Mouse (Mus musculus) stomach, embryonic 15.5 days (tissue): ENCODE results near the gene Efhc1. TPM values are rescaled to one million over a fixed set of nuclear protein-coding genes. Genes with fewer than 3 reads are reported as not detected.

ENCODE experiments used
- ATAC-seq: fragments of 200-750 bp; cut with Nextera tagmentation; 2 replicates; pipeline ENCODE4 v1.8.0; 2017; ENCODE audit warnings: low read depth, moderate number of reproducible peaks, moderate TSS enrichment; ENCODE audit not compliant: insufficient read depth, low FRiP score
- H3K27ac ChIP-seq: fragments of 300-500 bp; sonication (generic); 2 replicates; pipeline ENCODE4 v1.5.1; 2015; ENCODE audit warnings: mild to moderate bottlenecking, inconsistent platforms
- H3K27me3 ChIP-seq: fragments of 300-500 bp; sonication (generic); replicated peaks from 2 replicates; pipeline ENCODE4 v1.6.1; 2015; ENCODE audit warnings: inconsistent platforms
- H3K36me3 ChIP-seq: fragments of 300-500 bp; sonication (generic); 2 replicates; pipeline ENCODE4 v1.6.1; 2015; ENCODE audit warnings: inconsistent platforms
- H3K4me1 ChIP-seq: fragments of 300-500 bp; sonication (generic); 2 replicates; pipeline ENCODE4 v1.6.1; 2015; ENCODE audit warnings: inconsistent platforms
- H3K4me2 ChIP-seq: fragments of 300-500 bp; sonication (generic); 2 replicates; pipeline ENCODE4 v1.6.1; 2015; ENCODE audit warnings: mild to moderate bottlenecking, inconsistent platforms
- H3K4me3 ChIP-seq: fragments of 300-500 bp; sonication (generic); replicated peaks from 2 replicates; pipeline ENCODE4 v1.5.1; 2015; ENCODE audit warnings: inconsistent platforms
- H3K9ac ChIP-seq: fragments of 300-500 bp; sonication (generic); 2 replicates; pipeline ENCODE4 v1.6.1; 2015; ENCODE audit warnings: inconsistent platforms
- H3K9me3 ChIP-seq: fragments of 300-500 bp; sonication (generic); 2 replicates; pipeline ENCODE4 v1.6.1; 2016; ENCODE audit warnings: inconsistent platforms
- WGBS: fragments of 180-500 bp; shearing (Covaris S2); methylation state at CpG from one replicate; pipeline ENCODE4 v1.1.7; 2015; 5-methylcytosine and 5-hydroxymethylcytosine counted together
- polyA plus RNA-seq: library from polyadenylated mRNA; unstranded; fragments of >200 nt; fragmentation: Nextera tagmentation; extraction: Ambion mirVana; gene quantifications from 2 replicates; pipeline ENCODE4 v1.2.1, GENCODE M21; 2015

The Efhc1 gene
- polyA plus RNA-seq, 1 experiment from 2014 or later: 2.5 TPM

GRCm38 (mm10) chr1:20951799-20952198 lies 373 bp downstream of the Efhc1 start:
- WGBS: 6% methylated on average over 16 of the region's 16 CpGs
- no peak for ATAC-seq
- no peaks in the 10 kb centered on the region for H3K27me3 ChIP-seq
- peak overlapping the region; percentile 32; the same call in 1 of the 2 replicates for H3K9ac ChIP-seq
- peak overlapping the region; percentile 58 for H3K4me3 ChIP-seq
- H3K9me3 ChIP-seq: no peaks in the 10 kb centered on the region
- H3K27ac ChIP-seq: peak overlapping the region; percentile 60; the same call in 1 of the 2 replicates
- 0 out of 2 replicates have a peak, but pooled peaks cover 5% of the 10 kb centered on the region for H3K4me1 ChIP-seq
- peak overlapping the region; percentile 60 for H3K4me2 ChIP-seq
- H3K36me3 ChIP-seq: no peaks in the 10 kb centered on the region

DNA sequence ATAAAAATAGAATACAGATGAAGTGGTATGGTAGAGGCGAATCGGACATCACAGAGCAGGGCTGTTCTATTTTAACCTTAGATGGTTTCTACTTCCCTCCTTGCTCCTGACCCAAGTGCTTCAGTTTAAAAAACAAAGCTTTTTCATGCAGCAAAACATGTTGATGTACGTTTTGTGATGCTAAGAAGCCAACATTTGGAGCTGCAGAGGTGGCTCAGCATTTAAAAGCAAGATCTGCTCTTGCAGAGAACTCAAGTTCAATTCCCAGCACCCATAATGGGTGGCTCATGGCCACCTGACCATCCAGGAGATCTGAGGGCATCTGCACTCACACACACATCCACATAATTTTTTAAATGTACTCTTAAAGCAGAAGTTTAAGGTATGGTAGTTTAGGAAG lies 3.5 kb downstream of the Efhc1 start:
- Histone ChIP-seq H3K4me2 (no peak overlapping the region), H3K27me3 (no peaks in the 10 kb centered on the region), H3K4me1 (0 out of 2 replicates have a peak, but pooled peaks cover 5% of the 10 kb centered on the region), H3K9me3 (no peaks in the 10 kb centered on the region), H3K36me3 (no peaks in the 10 kb centered on the region), H3K27ac (no peak overlapping the region), H3K4me3 (no peak overlapping the region), H3K9ac (no peak overlapping the region)
- 83% methylated on average over 3 of the region's 3 CpGs for WGBS
- ATAC-seq: no peak

GRCm38 (mm10) chr1:20969642-20970041 lies 18.2 kb downstream of the Efhc1 start:
- Histone ChIP-seq H3K4me1 (no peaks in the 10 kb centered on the region), H3K4me2 (no peak overlapping the region), H3K9me3 (no peaks in the 10 kb centered on the region), H3K4me3 (no peak overlapping the region), H3K36me3 (no peaks in the 10 kb centered on the region), H3K27ac (no peak overlapping the region), H3K9ac (no peak overlapping the region), H3K27me3 (no peaks in the 10 kb centered on the region)
- ATAC-seq: no peak
- WGBS: 77% methylated on average over 2 of the region's 2 CpGs

GRCm38 (mm10) chr1:20973389-20973788 lies 22.0 kb downstream of the Efhc1 start:
- ATAC-seq: no peak
- Histone ChIP-seq H3K9ac (no peak overlapping the region), H3K36me3 (no peaks in the 10 kb centered on the region), H3K27ac (no peak overlapping the region), H3K4me3 (no peak overlapping the region), H3K4me1 (no peaks in the 10 kb centered on the region), H3K4me2 (no peak overlapping the region), H3K9me3 (no peaks in the 10 kb centered on the region), H3K27me3 (no peaks in the 10 kb centered on the region)
- 90% methylated on average over 6 of the region's 6 CpGs for WGBS

- H3K4me2 ChIP-seq: no peak overlapping the region
- no peak overlapping the region for H3K4me3 ChIP-seq
- H3K27ac ChIP-seq: no peak overlapping the region
- no peaks in the 10 kb centered on the region for H3K36me3 ChIP-seq
- H3K27me3 ChIP-seq: no peaks in the 10 kb centered on the region
- H3K9ac ChIP-seq: no peak overlapping the region
- H3K4me1 ChIP-seq: no peaks in the 10 kb centered on the region
- no peaks in the 10 kb centered on the region for H3K9me3 ChIP-seq
- 63% methylated on average over 9 of the region's 9 CpGs for WGBS
- ATAC-seq: no peak
These were observed 23.1 kb downstream of the Efhc1 start for GRCm38 (mm10) chr1:20974341-20975135.

GRCm38 (mm10) chr1:20980553-20980952 lies 29.1 kb downstream of the Efhc1 start:
- Histone ChIP-seq H3K4me2 (no peak overlapping the region), H3K9me3 (no peaks in the 10 kb centered on the region), H3K27ac (no peak overlapping the region), H3K27me3 (no peaks in the 10 kb centered on the region), H3K36me3 (no peaks in the 10 kb centered on the region), H3K9ac (no peak overlapping the region), H3K4me3 (no peak overlapping the region), H3K4me1 (no peaks in the 10 kb centered on the region)
- WGBS: 69% methylated on average over 1 of the region's 1 CpGs
- ATAC-seq: no peak

DNA sequence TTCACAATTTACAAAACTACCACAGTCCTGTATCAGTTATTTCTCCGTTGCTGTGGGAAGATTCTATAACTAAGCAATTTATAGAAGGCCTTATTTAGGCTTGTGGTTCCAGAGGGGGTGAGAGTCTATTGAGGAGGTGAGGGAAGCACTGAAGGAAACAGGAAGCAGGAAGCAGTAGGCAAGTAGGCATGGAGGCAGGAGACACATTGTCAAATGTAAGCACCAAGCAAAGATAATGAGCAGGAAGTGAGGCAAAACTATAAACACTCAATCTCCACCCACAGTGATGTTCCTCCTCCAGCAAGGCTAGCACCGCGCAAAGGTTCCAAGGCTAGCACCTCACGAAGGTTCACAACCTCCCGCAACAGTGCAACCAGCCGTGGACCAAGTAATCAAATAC lies 30.3 kb downstream of the Efhc1 start:
- Histone ChIP-seq H3K27me3 (no peaks in the 10 kb centered on the region), H3K27ac (no peak overlapping the region), H3K36me3 (no peaks in the 10 kb centered on the region), H3K9ac (no peak overlapping the region), H3K4me1 (no peaks in the 10 kb centered on the region), H3K4me2 (no peak overlapping the region), H3K4me3 (no peak overlapping the region), H3K9me3 (no peaks in the 10 kb centered on the region)
- WGBS: 88% methylated on average over 6 of the region's 6 CpGs
- no peak for ATAC-seq

- Histone ChIP-seq H3K4me2 (no peak overlapping the region), H3K27ac (no peak overlapping the region), H3K4me3 (no peak overlapping the region), H3K9ac (no peak overlapping the region), H3K4me1 (no peaks in the 10 kb centered on the region), H3K9me3 (no peaks in the 10 kb centered on the region), H3K27me3 (no peaks in the 10 kb centered on the region), H3K36me3 (no peaks in the 10 kb centered on the region)
- 74% methylated on average over 2 of the region's 2 CpGs for WGBS
- ATAC-seq: no peak
These were observed 32.7 kb downstream of the Efhc1 start for GRCm38 (mm10) chr1:20984103-20984502.

GRCm38 (mm10) chr1:20984582-20984981 lies 33.2 kb downstream of the Efhc1 start:
- Histone ChIP-seq H3K4me3 (no peak overlapping the region), H3K9ac (no peak overlapping the region), H3K27ac (no peak overlapping the region), H3K27me3 (no peaks in the 10 kb centered on the region), H3K36me3 (no peaks in the 10 kb centered on the region), H3K4me1 (no peaks in the 10 kb centered on the region), H3K9me3 (no peaks in the 10 kb centered on the region), H3K4me2 (no peak overlapping the region)
- ATAC-seq: no peak
- WGBS: 74% methylated on average over 4 of the region's 4 CpGs

GRCm38 (mm10) chr1:20986378-20987056 lies 35.1 kb downstream of the Efhc1 start:
- no peak for ATAC-seq
- Histone ChIP-seq H3K27me3 (no peaks in the 10 kb centered on the region), H3K36me3 (no peaks in the 10 kb centered on the region), H3K4me3 (no peak overlapping the region), H3K9ac (no peak overlapping the region), H3K4me1 (no peaks in the 10 kb centered on the region), H3K27ac (no peak overlapping the region), H3K9me3 (no peaks in the 10 kb centered on the region), H3K4me2 (no peak overlapping the region)
- WGBS: 73% methylated on average over 10 of the region's 10 CpGs

DNA sequence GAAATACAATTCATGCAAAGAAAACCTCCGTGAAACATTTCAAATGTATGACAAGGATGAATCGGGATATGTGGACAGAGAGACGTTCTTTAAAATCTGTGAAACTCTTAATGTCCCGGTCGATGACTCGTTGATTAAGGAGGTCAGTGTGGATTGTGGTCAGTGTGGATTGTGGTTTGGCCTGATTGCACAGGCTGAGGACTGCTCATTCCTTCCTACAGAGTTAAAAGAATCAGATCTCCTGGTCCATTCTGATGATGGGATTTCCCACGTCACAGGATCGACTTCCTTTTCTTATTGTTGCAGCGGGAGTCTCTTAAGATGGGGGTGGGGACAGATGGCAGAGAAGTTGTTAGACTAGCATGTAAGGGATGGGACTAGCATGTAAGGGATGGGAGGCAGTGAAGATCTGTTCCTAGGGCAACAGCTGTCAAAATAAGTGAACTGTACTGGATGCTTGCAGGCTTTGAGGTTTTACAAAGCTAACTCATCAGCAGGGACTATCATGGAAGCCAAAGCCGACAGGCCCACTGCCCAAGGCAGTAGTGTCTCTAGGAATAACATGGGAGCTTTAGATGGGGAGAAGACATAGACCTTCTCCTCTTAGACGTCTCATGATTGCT lies 38.1 kb downstream of the Efhc1 start:
- Histone ChIP-seq H3K36me3 (no peaks in the 10 kb centered on the region), H3K9ac (no peak overlapping the region), H3K4me2 (no peak overlapping the region), H3K27me3 (no peaks in the 10 kb centered on the region), H3K4me1 (no peaks in the 10 kb centered on the region), H3K27ac (no peak overlapping the region), H3K4me3 (no peak overlapping the region), H3K9me3 (no peaks in the 10 kb centered on the region)
- 83% methylated on average over 11 of the region's 11 CpGs for WGBS
- ATAC-seq: no peak

DNA sequence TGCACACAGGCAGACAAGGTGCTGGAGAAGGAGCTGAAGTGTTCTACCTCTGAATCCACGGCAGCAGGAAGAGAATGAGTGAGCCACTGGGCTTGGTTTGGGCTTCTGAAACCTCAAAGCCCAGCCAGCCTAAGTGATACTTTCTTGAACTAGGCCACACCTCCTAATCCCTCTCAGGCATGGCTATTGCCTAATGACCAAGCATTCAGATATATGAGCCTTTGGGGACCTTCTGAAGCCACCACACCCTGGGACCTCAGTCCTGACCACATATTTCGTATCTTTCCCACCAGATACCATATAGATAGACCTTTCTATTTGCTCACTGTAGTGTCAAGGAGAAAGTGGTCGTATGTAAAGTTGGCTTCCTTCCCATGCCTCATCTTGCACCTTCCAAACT lies 42.3 kb downstream of the Efhc1 start:
- WGBS: 76% methylated on average over 3 of the region's 3 CpGs
- no peak for ATAC-seq

More for the DNA sequence above, 42.3 kb downstream of the Efhc1 start:
- Histone ChIP-seq H3K27ac (no peak overlapping the region), H3K4me3 (no peak overlapping the region), H3K9ac (no peak overlapping the region), H3K27me3 (no peaks in the 10 kb centered on the region), H3K4me2 (no peak overlapping the region), H3K9me3 (no peaks in the 10 kb centered on the region), H3K36me3 (no peaks in the 10 kb centered on the region), H3K4me1 (no peaks in the 10 kb centered on the region)
